Mouse (Mus musculus) forebrain, embryonic 16.5 days (tissue): ENCODE measurements around the gene Cd247. TPM values are rescaled to one million over a fixed set of nuclear protein-coding genes. Genes with fewer than 3 reads are reported as not detected.

Experiments
- ATAC-seq: fragments of 200-750 bp; cut with Nextera tagmentation; 2 replicates; pipeline ENCODE4 v1.8.0; 2017; ENCODE audit warnings: mild to moderate bottlenecking, moderate library complexity
- H3K27ac ChIP-seq: fragments of 300-500 bp; sonication (generic); 2 replicates; pipeline ENCODE4 v1.5.1; 2014; ENCODE audit warnings: low read length, control low read depth
- H3K27me3 ChIP-seq: fragments of 300-500 bp; sonication (generic); replicated peaks from 2 replicates; pipeline ENCODE4 v1.6.1; 2014; ENCODE audit warnings: low read length; ENCODE audit not compliant: control insufficient read depth, insufficient read depth
- H3K36me3 ChIP-seq: fragments of 300-500 bp; sonication (generic); 2 replicates; pipeline ENCODE4 v1.6.1; 2014; ENCODE audit not compliant: control insufficient read depth, insufficient read depth
- H3K4me1 ChIP-seq: fragments of 300-500 bp; sonication (generic); replicated peaks from 2 replicates; pipeline ENCODE4 v1.6.1; 2014; ENCODE audit warnings: low read length; ENCODE audit not compliant: control insufficient read depth, insufficient read depth
- H3K4me2 ChIP-seq: fragments of 300-500 bp; sonication (generic); 2 replicates; pipeline ENCODE4 v1.6.1; 2014; ENCODE audit warnings: mild to moderate bottlenecking, low read length, control low read depth
- H3K4me3 ChIP-seq: fragments of 300-500 bp; sonication (generic); replicated peaks from 2 replicates; pipeline ENCODE4 v1.5.1; 2014; ENCODE audit warnings: mild to moderate bottlenecking, low read length, control low read depth
- H3K9ac ChIP-seq: fragments of 300-500 bp; sonication (generic); replicated peaks from 2 replicates; pipeline ENCODE4 v1.6.1; 2014; ENCODE audit warnings: low read depth, low read length, control low read depth
- H3K9me3 ChIP-seq: fragments of 300-500 bp; sonication (generic); 2 replicates; pipeline ENCODE4 v1.6.1; 2016; ENCODE audit warnings: low read length; ENCODE audit not compliant: control insufficient read depth
- whole genome bisulfite sequencing: fragments of 180-500 bp; shearing (Covaris S2); extraction: QIAGEN DNeasy Blood & Tissue Kit; methylation state at CpG from one replicate; pipeline ENCODE4 v1.1.7; 2014; 5-methylcytosine and 5-hydroxymethylcytosine counted together
- polyA plus RNA-seq: library from polyadenylated mRNA; unstranded; fragments of >200 nt; fragmentation: Nextera tagmentation; extraction: Ambion mirVana; gene quantifications from 2 replicates; pipeline ENCODE4 v1.2.1, GENCODE M21; 2015

The Cd247 gene
- polyA plus RNA-seq, 1 experiment from 2014 or later: 2.1 TPM

DNA sequence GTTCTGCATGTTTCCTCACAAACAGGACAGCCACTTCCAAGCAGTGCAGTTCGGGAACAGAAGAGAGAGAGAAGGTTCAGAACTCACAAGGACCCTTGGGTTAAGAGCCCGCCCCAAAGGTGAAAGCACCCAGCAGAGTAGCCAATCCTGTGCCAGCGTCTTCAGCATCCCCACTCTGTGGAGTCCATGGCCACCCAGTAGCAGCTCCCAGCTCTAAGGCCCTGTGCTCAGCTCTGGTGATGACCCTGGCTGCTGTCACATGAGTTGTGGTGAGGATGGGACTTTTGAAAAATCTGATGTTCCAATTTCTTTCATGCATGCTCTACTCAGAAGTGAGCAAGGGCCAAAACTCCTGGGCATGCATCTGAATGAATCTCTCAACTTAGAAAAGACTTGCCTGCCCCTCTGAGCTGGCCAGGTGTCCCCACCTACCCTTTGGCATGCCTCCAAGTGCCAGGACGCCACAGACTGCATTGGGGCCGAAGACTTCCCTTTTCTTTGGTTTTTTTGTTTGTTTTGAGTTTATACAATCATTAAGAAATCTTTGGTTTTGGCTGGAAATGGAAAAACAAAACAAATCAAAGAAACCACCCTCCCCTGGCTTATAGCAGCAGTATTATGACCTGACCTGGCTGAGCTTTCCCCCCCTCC is 78.3 kb downstream of the Cd247 start:
- 55% methylated on average over 5 of the region's 5 CpGs for WGBS
- Histone ChIP-seq H3K27ac (no peak overlapping the region), H3K27me3 (no peaks in the 10 kb centered on the region), H3K9ac (no peak overlapping the region), H3K36me3 (no peaks in the 10 kb centered on the region), H3K4me2 (no peak overlapping the region), H3K4me3 (no peak overlapping the region), H3K4me1 (peaks cover 4% of the 10 kb centered on the region; the same call in 1 of the 2 replicates), H3K9me3 (no peaks in the 10 kb centered on the region)
- ATAC-seq: no peak

DNA sequence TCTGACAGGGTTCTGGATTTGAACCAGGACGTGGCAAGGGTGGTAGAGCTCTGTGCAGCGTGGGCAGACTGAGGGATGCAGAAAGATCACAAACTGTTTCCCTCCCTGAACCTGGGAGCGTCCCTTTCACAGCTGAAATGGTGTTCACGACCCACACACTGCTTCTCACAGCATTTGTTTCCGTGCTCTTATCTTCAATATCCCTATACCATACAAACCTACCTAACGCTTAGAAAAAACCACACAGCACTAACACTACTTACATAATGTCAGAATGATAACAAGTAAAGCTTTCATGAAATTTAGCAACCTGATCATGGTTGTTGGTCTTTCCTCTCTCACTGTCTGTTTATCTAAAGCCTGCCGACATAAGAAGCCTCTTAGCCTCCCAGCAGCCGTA is 80.2 kb downstream of the Cd247 start:
- H3K4me1 ChIP-seq: no peaks in the 10 kb centered on the region
- no peaks in the 10 kb centered on the region for H3K9me3 ChIP-seq
- WGBS: 89% methylated on average over 8 of the region's 8 CpGs
- H3K27me3 ChIP-seq: no peaks in the 10 kb centered on the region
- no peak overlapping the region for H3K9ac ChIP-seq
- H3K27ac ChIP-seq: no peak overlapping the region
- H3K36me3 ChIP-seq: no peaks in the 10 kb centered on the region
- H3K4me2 ChIP-seq: no peak overlapping the region
- ATAC-seq: no peak
- H3K4me3 ChIP-seq: no peak overlapping the region

DNA sequence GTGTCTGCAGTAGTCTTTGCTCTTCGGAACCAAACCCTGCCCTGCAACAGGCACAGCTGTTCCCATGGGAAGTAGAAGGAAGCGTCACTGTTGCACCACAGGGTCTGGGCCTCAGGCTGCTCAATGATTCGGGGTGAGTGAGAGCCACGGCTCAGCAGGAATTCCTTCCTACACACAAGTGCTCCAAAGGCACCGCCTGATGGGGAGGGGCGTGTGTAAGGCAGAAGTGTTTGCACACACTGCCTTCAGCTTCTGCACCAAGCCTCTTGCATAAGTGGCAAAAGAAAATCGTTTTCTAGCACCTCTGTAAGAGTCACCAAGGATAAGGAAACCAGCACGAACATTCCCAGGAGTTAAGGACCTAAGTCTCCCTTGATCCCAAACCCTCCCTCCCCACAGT is 86.2 kb downstream of the Cd247 start:
- 39% methylated on average over 8 of the region's 8 CpGs for WGBS
- no peak for ATAC-seq
- no peak overlapping the region for H3K27ac ChIP-seq
- H3K4me2 ChIP-seq: no peak overlapping the region
- H3K27me3 ChIP-seq: no peaks in the 10 kb centered on the region
- H3K4me3 ChIP-seq: no peak overlapping the region
- H3K9ac ChIP-seq: no peak overlapping the region
- H3K9me3 ChIP-seq: no peaks in the 10 kb centered on the region
- H3K36me3 ChIP-seq: peaks cover 12% of the 10 kb centered on the region
- no peaks in the 10 kb centered on the region for H3K4me1 ChIP-seq

DNA sequence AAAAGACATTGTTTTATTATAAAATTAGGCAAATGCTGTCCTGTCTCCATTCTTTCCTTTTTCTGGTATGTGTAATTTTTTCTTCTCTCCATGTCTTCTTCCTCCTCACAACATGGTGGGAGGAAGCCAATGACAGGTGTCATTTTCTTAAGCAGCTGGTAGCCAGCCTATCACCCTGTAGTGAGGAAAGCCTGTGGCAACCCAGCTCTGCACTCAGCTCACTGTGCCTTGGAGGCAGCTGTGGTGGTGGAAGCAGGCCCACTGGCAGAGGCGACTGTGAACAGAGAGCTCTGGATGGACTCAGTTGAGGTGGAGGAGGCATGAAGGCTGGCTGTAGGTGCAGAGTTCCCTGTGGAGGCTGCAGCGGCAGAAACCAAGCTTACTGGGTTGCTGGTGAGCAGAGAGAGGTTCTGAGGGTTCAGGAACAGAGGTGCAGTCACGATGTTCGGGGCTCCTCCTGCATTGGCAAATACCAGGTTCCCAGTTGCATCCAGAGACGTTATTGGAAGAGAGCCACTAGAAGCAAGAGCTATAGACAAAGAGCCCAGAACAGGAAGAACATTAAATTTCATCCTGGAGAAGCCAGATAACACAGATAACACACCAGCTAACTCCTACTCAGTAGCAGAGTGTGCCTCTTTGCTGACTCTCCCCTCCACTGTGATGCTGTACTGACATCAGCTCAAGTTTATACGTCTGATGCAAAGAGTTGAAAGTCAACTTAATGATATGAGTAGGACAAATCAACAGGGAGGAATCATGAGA is 87.2 kb downstream of the Cd247 start:
- peaks cover 16% of the 10 kb centered on the region for H3K36me3 ChIP-seq
- no peak overlapping the region for H3K4me2 ChIP-seq
- H3K4me3 ChIP-seq: no peak overlapping the region
- H3K9me3 ChIP-seq: no peaks in the 10 kb centered on the region
- H3K27ac ChIP-seq: no peak overlapping the region
- H3K9ac ChIP-seq: no peak overlapping the region
- WGBS: 83% methylated on average over 6 of the region's 6 CpGs
- ATAC-seq: no peak
- H3K27me3 ChIP-seq: no peaks in the 10 kb centered on the region
- H3K4me1 ChIP-seq: no peaks in the 10 kb centered on the region

DNA sequence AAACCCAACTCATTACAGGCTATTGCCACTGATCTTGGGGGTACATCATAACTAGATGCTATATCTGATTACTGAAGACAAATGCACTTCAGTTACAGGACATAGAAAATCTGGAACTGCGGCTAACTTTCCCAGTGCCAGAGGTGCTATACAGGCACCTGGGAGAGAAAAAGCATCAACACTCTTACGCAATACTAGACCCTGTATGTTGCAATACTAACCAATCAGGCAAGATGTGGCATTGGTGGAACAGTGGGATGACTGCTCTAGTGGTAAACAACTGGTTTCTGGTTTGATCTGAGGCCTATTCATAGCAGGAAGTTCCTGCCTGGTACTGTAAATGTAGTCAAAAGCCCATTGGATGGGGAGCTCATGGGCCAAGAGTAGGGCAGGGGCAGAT is 90.3 kb downstream of the Cd247 start:
- no peak overlapping the region for H3K27ac ChIP-seq
- H3K27me3 ChIP-seq: no peaks in the 10 kb centered on the region
- no peaks in the 10 kb centered on the region for H3K4me1 ChIP-seq
- 99% methylated on average over 2 of the region's 2 CpGs for WGBS
- peaks cover 18% of the 10 kb centered on the region for H3K36me3 ChIP-seq
- H3K9ac ChIP-seq: no peak overlapping the region
- no peak for ATAC-seq
- H3K4me3 ChIP-seq: no peak overlapping the region
- H3K9me3 ChIP-seq: no peaks in the 10 kb centered on the region
- no peak overlapping the region for H3K4me2 ChIP-seq

DNA sequence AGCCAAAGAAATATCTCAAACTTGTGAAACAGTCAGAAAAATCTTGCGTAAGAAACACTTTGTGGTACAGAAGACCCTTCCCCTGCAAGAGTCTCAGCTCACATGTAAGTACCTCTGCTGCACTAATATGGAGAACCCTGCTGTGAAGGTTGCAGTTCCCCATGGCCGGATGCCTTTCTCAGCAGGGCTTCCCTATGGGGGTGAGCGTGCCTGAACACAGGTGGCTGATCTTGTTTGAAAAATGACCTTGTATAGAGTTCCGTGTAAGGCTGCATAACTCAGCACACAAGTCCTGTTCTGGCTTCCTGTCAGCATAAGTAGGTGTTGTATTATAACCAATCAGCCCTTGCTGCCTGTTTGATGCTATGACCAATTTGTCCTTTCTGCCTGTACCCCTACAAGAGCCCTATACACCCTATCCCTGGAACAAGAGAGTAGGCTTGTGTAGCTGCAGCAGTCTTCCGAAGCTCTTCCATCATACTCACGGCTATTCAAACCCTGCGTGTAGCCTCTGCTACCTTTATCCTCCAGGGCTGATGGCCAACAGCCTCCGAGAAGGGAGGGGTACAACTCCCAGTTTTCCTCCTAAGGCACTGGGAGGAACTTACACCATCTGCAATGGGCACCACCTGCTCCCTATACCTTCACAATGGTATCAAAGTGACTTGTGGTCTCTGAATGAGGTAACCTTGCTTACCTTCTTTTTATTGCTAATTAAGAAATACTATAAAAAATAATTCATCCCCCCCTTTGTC is 93.8 kb downstream of the Cd247 start:
- WGBS: 64% methylated on average over 8 of the region's 8 CpGs
- H3K36me3 ChIP-seq: peaks cover 14% of the 10 kb centered on the region
- no peak for ATAC-seq

DNA sequence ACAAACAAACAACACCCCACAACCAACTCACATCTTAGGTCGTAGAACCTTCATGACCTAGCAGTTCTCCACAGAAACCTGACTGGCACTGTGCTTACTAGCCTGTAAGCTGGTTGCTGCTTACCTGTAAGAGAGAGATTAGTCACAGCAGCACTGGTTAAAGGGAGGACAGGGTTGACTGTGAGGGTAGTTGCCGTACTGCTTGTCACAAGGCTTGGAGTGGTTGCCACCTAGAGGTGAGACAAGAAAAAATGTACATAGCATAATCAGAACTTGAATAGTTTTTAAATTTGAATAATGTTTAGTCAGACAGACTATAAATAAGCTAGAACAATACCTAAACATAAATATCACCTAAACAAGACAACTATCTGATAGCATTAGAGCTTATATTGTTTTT is 103.2 kb downstream of the Cd247 start:
- no peak overlapping the region for H3K27ac ChIP-seq
- H3K4me2 ChIP-seq: no peak overlapping the region
- peaks cover 45% of the 10 kb centered on the region for H3K36me3 ChIP-seq
- no peaks in the 10 kb centered on the region for H3K27me3 ChIP-seq
- 92% methylated on average over 2 of the region's 2 CpGs for WGBS
- no peaks in the 10 kb centered on the region for H3K9me3 ChIP-seq
- no peaks in the 10 kb centered on the region for H3K4me1 ChIP-seq
- no peak overlapping the region for H3K9ac ChIP-seq
- no peak overlapping the region for H3K4me3 ChIP-seq
- ATAC-seq: no peak

More for the DNA sequence above, 93.8 kb downstream of the Cd247 start:
- H3K4me3 ChIP-seq: no peak overlapping the region
- H3K9ac ChIP-seq: no peak overlapping the region
- no peaks in the 10 kb centered on the region for H3K4me1 ChIP-seq
- no peaks in the 10 kb centered on the region for H3K27me3 ChIP-seq
- no peak overlapping the region for H3K27ac ChIP-seq
- no peaks in the 10 kb centered on the region for H3K9me3 ChIP-seq
- H3K4me2 ChIP-seq: no peak overlapping the region

DNA sequence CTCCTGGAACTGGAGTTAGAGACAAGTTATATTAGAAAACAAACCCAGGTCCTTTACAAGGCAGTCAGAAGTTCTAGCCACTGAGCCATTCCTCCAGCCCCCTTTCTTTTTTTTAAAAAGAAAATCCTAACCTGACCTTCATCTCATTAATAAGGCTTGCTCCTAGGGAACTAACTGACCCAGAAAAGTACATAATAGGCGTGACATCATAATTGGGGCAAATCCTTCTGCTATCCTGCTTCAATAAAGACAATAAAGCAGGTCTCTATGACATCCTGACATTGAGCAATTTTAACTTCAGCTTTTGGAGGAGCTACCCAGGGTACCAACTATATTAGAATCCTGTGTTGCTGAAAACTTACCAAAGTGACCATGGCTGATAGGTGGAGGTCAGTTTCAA is 115.1 kb downstream of the Cd247 start:
- peaks cover 27% of the 10 kb centered on the region for H3K36me3 ChIP-seq
- no peaks in the 10 kb centered on the region for H3K4me1 ChIP-seq
- no peaks in the 10 kb centered on the region for H3K9me3 ChIP-seq
- WGBS: 44% methylated on average over 1 of the region's 1 CpGs
- H3K27ac ChIP-seq: no peak overlapping the region
- H3K27me3 ChIP-seq: no peaks in the 10 kb centered on the region
- no peak overlapping the region for H3K4me3 ChIP-seq
- H3K4me2 ChIP-seq: no peak overlapping the region
- no peak for ATAC-seq
- no peak overlapping the region for H3K9ac ChIP-seq

DNA sequence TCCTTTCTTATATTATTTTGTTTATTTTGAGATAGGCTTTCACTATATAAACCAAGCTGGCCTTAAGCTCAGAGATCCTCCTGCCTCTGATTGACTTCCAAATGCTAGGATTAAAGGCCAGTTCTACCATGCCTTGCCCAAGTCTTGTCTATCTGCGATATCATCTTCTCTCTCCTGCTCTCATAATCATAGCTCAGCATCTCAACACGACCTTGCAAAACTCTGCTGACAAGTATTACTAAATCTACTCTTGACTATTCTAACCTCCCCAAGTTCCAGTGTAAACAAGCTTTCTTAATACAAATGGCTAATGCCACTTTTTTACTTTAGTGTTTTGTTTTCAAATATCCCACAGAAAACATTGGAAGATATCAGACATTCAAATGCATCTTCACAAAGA is 119.7 kb downstream of the Cd247 start:
- no peak overlapping the region for H3K27ac ChIP-seq
- no peak overlapping the region for H3K4me2 ChIP-seq
- H3K36me3 ChIP-seq: peaks cover 16% of the 10 kb centered on the region
- peaks cover 4% of the 10 kb centered on the region; the same call in 1 of the 2 replicates for H3K4me1 ChIP-seq
- no peak overlapping the region for H3K9ac ChIP-seq
- no peaks in the 10 kb centered on the region for H3K27me3 ChIP-seq
- no peak overlapping the region for H3K4me3 ChIP-seq
- 95% methylated on average over 2 of the region's 2 CpGs for WGBS
- ATAC-seq: no peak
- no peaks in the 10 kb centered on the region for H3K9me3 ChIP-seq
